Mouse (Mus musculus) liver, embryonic 16.5 days (tissue): Measurements from ENCODE around the gene Dzip1. TPM values are rescaled to one million over a fixed set of nuclear protein-coding genes. Genes with fewer than 3 reads are reported as not detected.

Source experiments
- ATAC-seq: fragments of 200-750 bp; cut with Nextera tagmentation; 2 replicates; pipeline ENCODE4 v1.8.0; 2017; ENCODE audit warnings: low read depth, mild to moderate bottlenecking, moderate number of reproducible peaks, moderate library complexity
- H3K27ac ChIP-seq: fragments of 300-500 bp; sonication (generic); 2 replicates; pipeline ENCODE4 v1.5.1; 2014; ENCODE audit warnings: mild to moderate bottlenecking, low read length
- H3K27me3 ChIP-seq: fragments of 300-500 bp; sonication (generic); 2 replicates; pipeline ENCODE4 v1.6.1; 2014; ENCODE audit warnings: low read depth, low read length, mixed read lengths; ENCODE audit not compliant: control insufficient read depth, insufficient read depth
- H3K36me3 ChIP-seq: fragments of 300-500 bp; sonication (generic); 2 replicates; pipeline ENCODE4 v1.6.1; 2014; ENCODE audit warnings: mild to moderate bottlenecking; ENCODE audit not compliant: control insufficient read depth, insufficient read depth
- H3K4me1 ChIP-seq: fragments of 300-500 bp; sonication (generic); 2 replicates; pipeline ENCODE4 v1.6.1; 2014; ENCODE audit warnings: low read depth, low read length, mixed read lengths; ENCODE audit not compliant: control insufficient read depth
- H3K4me2 ChIP-seq: fragments of 300-500 bp; sonication (generic); 2 replicates; pipeline ENCODE4 v1.6.1; 2014; ENCODE audit warnings: low read depth, low read length, mixed read lengths
- H3K4me3 ChIP-seq: fragments of 300-500 bp; sonication (generic); 2 replicates; pipeline ENCODE4 v1.5.1; 2014; ENCODE audit warnings: low read depth, mild to moderate bottlenecking, low read length
- H3K9ac ChIP-seq: fragments of 300-500 bp; sonication (generic); 2 replicates; pipeline ENCODE4 v1.6.1; 2014; ENCODE audit warnings: low read depth, low read length
- H3K9me3 ChIP-seq: fragments of 300-500 bp; sonication (generic); replicated peaks from 2 replicates; pipeline ENCODE4 v1.6.1; 2016; ENCODE audit warnings: low read length; ENCODE audit not compliant: control insufficient read depth
- WGBS: fragments of 180-500 bp; shearing (Covaris S2); extraction: QIAGEN DNeasy Blood & Tissue Kit; methylation state at CpG from one replicate; pipeline ENCODE4 v1.1.7; 2014; ENCODE audit not compliant: insufficient replicate concordance; 5-methylcytosine and 5-hydroxymethylcytosine counted together
- polyA plus RNA-seq: library from polyadenylated mRNA; unstranded; fragments of >200 nt; fragmentation: Nextera tagmentation; extraction: Ambion mirVana; gene quantifications from 2 replicates; pipeline ENCODE4 v1.2.1, GENCODE M21; 2015

Gene Dzip1
- polyA plus RNA-seq, 1 experiment from 2014 or later, result 1.4 TPM

GRCm38 (mm10) chr14:118911521-118911920, 13.7 kb downstream of the Dzip1 start:
- no peaks in the 10 kb centered on the region for H3K27me3 ChIP-seq
- no peak for ATAC-seq
- H3K27ac ChIP-seq, result no peak overlapping the region
- H3K4me1 ChIP-seq, result no peaks in the 10 kb centered on the region; the same call in 1 of the 2 replicates
- no peaks in the 10 kb centered on the region for H3K36me3 ChIP-seq
- H3K9ac ChIP-seq, result no peak overlapping the region
- no peak overlapping the region for H3K4me3 ChIP-seq
- 73% methylated on average over 6 of the region's 6 CpGs for WGBS
- no peak overlapping the region for H3K4me2 ChIP-seq
- H3K9me3 ChIP-seq, result no peaks in the 10 kb centered on the region

DNA sequence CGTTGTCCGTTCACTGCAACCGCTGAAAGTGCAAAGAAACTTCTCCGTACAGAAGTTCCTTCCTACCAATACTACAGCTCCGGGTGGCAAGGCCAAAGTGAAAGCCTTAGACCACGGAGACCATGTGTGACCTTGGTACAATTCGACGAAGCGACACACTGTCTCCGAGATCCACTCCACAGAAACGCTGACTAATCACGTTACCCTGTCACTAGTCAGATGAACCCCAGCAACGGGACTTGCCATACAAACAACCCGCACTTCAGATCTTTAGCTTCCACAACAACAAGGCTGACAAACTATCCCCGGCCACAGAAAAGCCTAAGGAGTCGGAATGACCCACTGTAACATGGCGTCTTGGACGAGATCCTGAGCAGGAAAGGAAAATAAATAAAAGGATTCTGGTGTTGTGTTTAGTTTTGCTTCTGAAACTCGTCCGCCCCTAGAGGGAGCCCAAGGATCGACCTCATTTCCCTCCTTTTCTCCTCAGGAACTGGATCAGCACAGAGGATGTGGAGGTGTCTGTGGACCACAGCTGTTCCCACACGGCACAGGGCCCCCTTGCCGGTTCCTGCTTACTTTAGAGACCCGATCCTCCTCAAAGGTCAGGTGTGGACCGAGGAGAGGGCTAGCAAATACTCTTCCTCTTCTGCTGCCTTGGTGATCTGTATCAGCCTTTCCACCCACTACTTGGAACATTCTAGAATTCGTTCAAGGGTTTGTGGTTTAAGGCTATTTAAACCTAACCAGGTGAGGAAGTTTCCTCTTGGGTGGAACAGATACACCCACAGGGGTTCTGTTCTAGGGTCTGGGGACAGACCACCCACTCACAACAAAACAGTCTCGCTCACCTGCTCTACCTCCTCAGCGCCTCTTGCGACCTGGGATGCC, 14.7 kb downstream of the Dzip1 start:
- peak overlapping the region; percentile 46; the same call in 1 of the 2 replicates for H3K9ac ChIP-seq
- no peak overlapping the region for H3K27ac ChIP-seq
- H3K4me3 ChIP-seq, result peak overlapping the region; percentile 42
- no peaks in the 10 kb centered on the region; the same call in 1 of the 2 replicates for H3K4me1 ChIP-seq
- H3K27me3 ChIP-seq, result no peaks in the 10 kb centered on the region
- H3K4me2 ChIP-seq, result peak overlapping the region; percentile 57
- H3K36me3 ChIP-seq, result no peaks in the 10 kb centered on the region
- ATAC-seq, result peak; percentile 53; the same call in 1 of the 2 replicates
- WGBS, result 38% methylated on average over 29 of the region's 29 CpGs
- H3K9me3 ChIP-seq, result no peaks in the 10 kb centered on the region

GRCm38 (mm10) chr14:118909872-118910271, 15.4 kb downstream of the Dzip1 start:
- Histone ChIP-seq H3K27me3 (no peaks in the 10 kb centered on the region), H3K9me3 (no peaks in the 10 kb centered on the region), H3K4me3 (no peak overlapping the region), H3K27ac (no peak overlapping the region), H3K4me1 (no peaks in the 10 kb centered on the region; the same call in 1 of the 2 replicates), H3K36me3 (no peaks in the 10 kb centered on the region), H3K9ac (no peak overlapping the region), H3K4me2 (peak overlapping the region; percentile 57; the same call in 1 of the 2 replicates)
- WGBS, result 66% methylated on average over 8 of the region's 8 CpGs
- ATAC-seq, result no peak

DNA sequence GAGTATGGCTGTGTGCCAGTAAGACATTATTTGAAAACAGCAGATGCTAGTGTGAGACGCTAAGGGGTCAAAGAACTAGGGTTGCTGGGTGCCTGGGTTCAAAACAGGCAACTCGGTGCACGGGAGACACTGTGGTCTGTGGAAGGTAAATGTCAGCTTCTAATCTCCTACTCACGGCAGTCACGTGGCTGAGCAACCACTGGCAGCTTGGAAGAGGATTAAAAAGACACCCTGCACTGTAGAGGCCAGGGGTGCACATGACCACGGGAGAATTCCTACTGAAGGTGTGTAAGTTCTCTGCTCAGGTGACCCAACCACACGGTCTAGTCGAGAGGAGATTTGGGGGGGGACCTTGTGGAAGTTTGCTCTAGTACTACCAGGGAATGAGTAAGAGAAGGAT, 17.7 kb downstream of the Dzip1 start:
- Histone ChIP-seq H3K4me3 (no peak overlapping the region), H3K36me3 (no peaks in the 10 kb centered on the region), H3K27ac (no peak overlapping the region), H3K9me3 (no peaks in the 10 kb centered on the region), H3K4me1 (no peaks in the 10 kb centered on the region; the same call in 1 of the 2 replicates), H3K9ac (no peak overlapping the region), H3K4me2 (no peak overlapping the region), H3K27me3 (no peaks in the 10 kb centered on the region)
- no peak for ATAC-seq
- 48% methylated on average over 8 of the region's 8 CpGs for WGBS

GRCm38 (mm10) chr14:118903867-118904562, 21.2 kb downstream of the Dzip1 start:
- no peak for ATAC-seq
- H3K9ac ChIP-seq, result no peak overlapping the region
- 55% methylated on average over 6 of the region's 6 CpGs for WGBS
- H3K27ac ChIP-seq, result no peak overlapping the region
- no peak overlapping the region for H3K4me2 ChIP-seq
- peaks cover 2% of the 10 kb centered on the region; the same call in 1 of the 2 replicates for H3K9me3 ChIP-seq
- H3K4me1 ChIP-seq, result no peaks in the 10 kb centered on the region
- H3K27me3 ChIP-seq, result no peaks in the 10 kb centered on the region
- no peak overlapping the region for H3K4me3 ChIP-seq
- no peaks in the 10 kb centered on the region for H3K36me3 ChIP-seq

- H3K27me3 ChIP-seq, result no peaks in the 10 kb centered on the region
- H3K4me1 ChIP-seq, result no peaks in the 10 kb centered on the region
- WGBS, result 68% methylated on average over 3 of the region's 3 CpGs
- H3K4me3 ChIP-seq, result no peak overlapping the region
- no peak overlapping the region for H3K9ac ChIP-seq
- ATAC-seq, result no peak
- H3K4me2 ChIP-seq, result no peak overlapping the region
- H3K36me3 ChIP-seq, result no peaks in the 10 kb centered on the region
- no peak overlapping the region for H3K27ac ChIP-seq
- peaks cover 2% of the 10 kb centered on the region; the same call in 1 of the 2 replicates for H3K9me3 ChIP-seq
Observed at GRCm38 (mm10) chr14:118903397-118903796, 21.9 kb downstream of the Dzip1 start.

GRCm38 (mm10) chr14:118900911-118901310, 24.3 kb downstream of the Dzip1 start:
- ATAC-seq, result no peak
- no peaks in the 10 kb centered on the region for H3K27me3 ChIP-seq
- WGBS, result 81% methylated on average over 1 of the region's 1 CpGs
- no peak overlapping the region for H3K4me3 ChIP-seq
- H3K4me1 ChIP-seq, result no peaks in the 10 kb centered on the region
- no peaks in the 10 kb centered on the region for H3K36me3 ChIP-seq
- no peak overlapping the region for H3K9ac ChIP-seq
- no peak overlapping the region for H3K27ac ChIP-seq
- H3K4me2 ChIP-seq, result no peak overlapping the region
- peaks cover 2% of the 10 kb centered on the region; the same call in 1 of the 2 replicates for H3K9me3 ChIP-seq

DNA sequence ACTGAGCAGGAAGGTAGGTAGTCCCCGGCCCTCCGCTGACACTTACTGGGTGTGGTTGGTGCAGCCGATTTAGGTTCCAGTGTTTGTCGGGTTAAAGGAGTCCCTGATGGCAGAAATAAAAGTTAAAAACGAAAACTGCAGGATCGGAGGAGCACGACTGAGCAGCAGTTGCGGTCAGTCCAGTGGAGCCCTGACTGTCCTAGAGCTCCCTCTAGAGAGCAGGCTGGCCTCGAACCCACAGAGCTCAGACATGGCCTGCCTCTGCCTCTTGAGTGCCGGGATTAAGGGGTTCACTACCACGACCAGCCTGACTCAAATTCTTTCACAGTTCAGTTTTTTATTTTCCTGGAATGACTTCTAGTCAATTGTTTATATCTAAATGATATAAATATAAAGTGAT, 25.3 kb downstream of the Dzip1 start:
- ATAC-seq, result no peak
- WGBS, result 67% methylated on average over 11 of the region's 11 CpGs
- no peaks in the 10 kb centered on the region for H3K27me3 ChIP-seq
- H3K9ac ChIP-seq, result no peak overlapping the region
- peaks cover 2% of the 10 kb centered on the region; the same call in 1 of the 2 replicates for H3K9me3 ChIP-seq
- H3K36me3 ChIP-seq, result no peaks in the 10 kb centered on the region
- no peak overlapping the region for H3K4me3 ChIP-seq
- no peak overlapping the region for H3K4me2 ChIP-seq
- no peak overlapping the region for H3K27ac ChIP-seq
- no peaks in the 10 kb centered on the region for H3K4me1 ChIP-seq

GRCm38 (mm10) chr14:118895655-118896054, 29.6 kb downstream of the Dzip1 start:
- Histone ChIP-seq H3K4me1 (no peaks in the 10 kb centered on the region), H3K9ac (no peak overlapping the region), H3K27ac (no peak overlapping the region), H3K4me3 (no peak overlapping the region), H3K9me3 (no peaks in the 10 kb centered on the region), H3K27me3 (no peaks in the 10 kb centered on the region), H3K36me3 (no peaks in the 10 kb centered on the region), H3K4me2 (no peak overlapping the region)
- ATAC-seq, result no peak
- WGBS, result 69% methylated on average over 10 of the region's 10 CpGs
